Mouse (Mus musculus) CH12.LX (cell line): ENCODE data around the gene Cep41. TPM values are rescaled to one million over a fixed set of nuclear protein-coding genes. Genes with fewer than 3 reads are reported as not detected.

Experiments
- DNase-seq: peaks from one replicate; pipeline ENCODE4 v3.0.0-alpha.2; 2013; ENCODE audit errors: extremely low read depth
- H3K27ac ChIP-seq: 2 replicates; pipeline ENCODE4 v1.5.1; 2012; ENCODE audit warnings: low read depth, mild to moderate bottlenecking, control low read depth, moderate library complexity; ENCODE audit not compliant: insufficient read depth
- H3K27me3 ChIP-seq: replicated peaks from 2 replicates; pipeline ENCODE3; 2012; ENCODE audit warnings: inconsistent platforms
- H3K36me3 ChIP-seq, 2 experiments: replicated peaks in 1 of 2; 2 replicates each; pipeline versions ENCODE3 to v1.6.1; 2012; ENCODE audit warnings: inconsistent platforms in 1 of 2, low read length in 1 of 2, mild to moderate bottlenecking in 1 of 2, mixed read lengths in 1 of 2, moderate library complexity in 1 of 2; ENCODE audit not compliant: control insufficient read depth in 1 of 2, insufficient read depth in 1 of 2
- H3K4me1 ChIP-seq, 2 experiments: 2 replicates each; pipeline ENCODE4 v1.6.1; 2012; ENCODE audit warnings: inconsistent platforms in 1 of 2, moderate library complexity in 1 of 2; ENCODE audit not compliant: insufficient read depth in 2 of 2, control insufficient read depth in 1 of 2
- H3K4me2 ChIP-seq: 2 replicates; pipeline ENCODE4 v1.6.1; 2012; ENCODE audit warnings: low read depth, mild to moderate bottlenecking, control low read depth; ENCODE audit not compliant: poor library complexity, insufficient read depth, severe bottlenecking
- H3K4me3 ChIP-seq, 3 experiments: fragments of 150-350 bp in 1 of 3; sonication (generic) in 1 of 3; replicated peaks in 1 of 3; 2 replicates each; pipeline versions ENCODE3 to v1.5.1; 2011 to 2012; ENCODE audit warnings: low read depth in 2 of 3, low read length in 2 of 3, mild to moderate bottlenecking in 2 of 3, moderate library complexity in 2 of 3, control low read depth in 1 of 3, improper control_type of control experiment in 1 of 3, inconsistent platforms in 1 of 3, mixed read lengths in 1 of 3; ENCODE audit not compliant: poor library complexity in 1 of 3
- H3K79me2 ChIP-seq: replicated peaks from 2 replicates; pipeline ENCODE4 v1.6.1; 2012; ENCODE audit warnings: mild to moderate bottlenecking, moderate library complexity; ENCODE audit not compliant: control insufficient read depth, poor library complexity, insufficient read depth, severe bottlenecking; ENCODE audit errors: extremely low read depth
- H3K9ac ChIP-seq: 2 replicates; pipeline ENCODE4 v1.6.1; 2012; ENCODE audit warnings: low read depth, mild to moderate bottlenecking, control low read depth, moderate library complexity; ENCODE audit not compliant: insufficient read depth
- H3K9me3 ChIP-seq: replicated peaks from 2 replicates; pipeline ENCODE3; 2012; ENCODE audit warnings: low read length, inconsistent platforms, mixed read lengths
- BHLHE40 ChIP-seq: IDR thresholded peaks from 2 replicates; pipeline ENCODE4 v1.6.1; 2011; ENCODE audit warnings: mild to moderate bottlenecking, low read depth, low read length, improper control_type of control experiment
- CHD1 ChIP-seq: IDR thresholded peaks from 2 replicates; pipeline ENCODE4 v1.6.1; 2012; ENCODE audit warnings: low read depth, low read length, improper control_type of control experiment, inconsistent platforms
- CTCF ChIP-seq, 2 experiments: IDR thresholded peaks in 1 of 2; conservative IDR thresholded peaks in 1 of 2; 2 replicates each; pipeline ENCODE4 v1.5.1; 2011 to 2012; ENCODE audit warnings: low read depth in 2 of 2, low read length in 2 of 2, improper control_type of control experiment in 1 of 2, inconsistent platforms in 1 of 2, mild to moderate bottlenecking in 1 of 2, moderate library complexity in 1 of 2
- E2F4 ChIP-seq: IDR thresholded peaks from 2 replicates; pipeline ENCODE4 v1.6.1; 2011; ENCODE audit warnings: low read depth, low read length, improper control_type of control experiment; ENCODE audit not compliant: insufficient replicate concordance
- ELF1 ChIP-seq: IDR thresholded peaks from 2 replicates; pipeline ENCODE4 v1.6.1; 2014; ENCODE audit warnings: low read depth, mild to moderate bottlenecking, inconsistent platforms, low read length, improper control_type of control experiment
- GABPA ChIP-seq: IDR thresholded peaks from 2 replicates; pipeline ENCODE4 v1.6.1; 2012; ENCODE audit warnings: low read depth, low read length, improper control_type of control experiment, inconsistent platforms; ENCODE audit not compliant: insufficient replicate concordance
- IRF4 ChIP-seq: IDR thresholded peaks from 2 replicates; pipeline ENCODE4 v1.6.1; 2014; ENCODE audit warnings: low read depth, mild to moderate bottlenecking, inconsistent platforms, low read length, improper control_type of control experiment
- KAT2A ChIP-seq: IDR thresholded peaks from 2 replicates; pipeline ENCODE4 v1.6.1; 2012; ENCODE audit warnings: low read length, improper control_type of control experiment, inconsistent platforms; ENCODE audit not compliant: insufficient replicate concordance
- MAFK ChIP-seq: IDR thresholded peaks from 2 replicates; pipeline ENCODE4 v1.6.1; 2011; ENCODE audit warnings: low read length, improper control_type of control experiment; ENCODE audit not compliant: insufficient replicate concordance
- MAX ChIP-seq: IDR thresholded peaks from 2 replicates; pipeline ENCODE4 v1.6.1; 2011; ENCODE audit warnings: low read length, improper control_type of control experiment
- MAZ ChIP-seq: IDR thresholded peaks from 2 replicates; pipeline ENCODE4 v1.6.1; 2012; ENCODE audit warnings: low read depth, mild to moderate bottlenecking, inconsistent platforms, low read length, improper control_type of control experiment, moderate library complexity
- MEF2A ChIP-seq: IDR thresholded peaks from 2 replicates; pipeline ENCODE4 v1.6.1; 2014; ENCODE audit warnings: low read depth, mild to moderate bottlenecking, inconsistent platforms, low read length, improper control_type of control experiment, borderline replicate concordance
- MXI1 ChIP-seq: IDR thresholded peaks from 2 replicates; pipeline ENCODE4 v1.6.1; 2011; ENCODE audit warnings: mild to moderate bottlenecking, low read depth, low read length, improper control_type of control experiment
- NELFE ChIP-seq: IDR thresholded peaks from 2 replicates; pipeline ENCODE4 v1.6.1; 2011; ENCODE audit warnings: low read depth, low read length, improper control_type of control experiment
- NRF1 ChIP-seq: IDR thresholded peaks from 2 replicates; pipeline ENCODE4 v1.6.1; 2014; ENCODE audit warnings: low read depth, mild to moderate bottlenecking, inconsistent platforms, low read length, improper control_type of control experiment, moderate library complexity
- PAX5 ChIP-seq: IDR thresholded peaks from 2 replicates; pipeline ENCODE4 v1.6.1; 2012; ENCODE audit warnings: low read length, inconsistent platforms, mixed read lengths
- POLR2AphosphoS2 ChIP-seq: IDR thresholded peaks from 2 replicates; pipeline ENCODE4 v1.6.1; 2011; ENCODE audit warnings: low read depth, low read length, improper control_type of control experiment
- TCF12 ChIP-seq: IDR thresholded peaks from 2 replicates; pipeline ENCODE4 v1.6.1; 2014; ENCODE audit warnings: low read depth, mild to moderate bottlenecking, inconsistent platforms, low read length, improper control_type of control experiment
- UBTF ChIP-seq: IDR thresholded peaks from 2 replicates; pipeline ENCODE4 v1.6.1; 2012; ENCODE audit warnings: low read depth, mild to moderate bottlenecking, inconsistent platforms, low read length, improper control_type of control experiment, moderate library complexity
- USF2 ChIP-seq: conservative IDR thresholded peaks from 2 replicates; pipeline ENCODE4 v1.6.1; 2011; ENCODE audit warnings: low read depth, low read length, improper control_type of control experiment
- ZC3H11A ChIP-seq: IDR thresholded peaks from 2 replicates; pipeline ENCODE4 v1.6.1; 2012; ENCODE audit warnings: low read depth, mild to moderate bottlenecking, inconsistent platforms, low read length, improper control_type of control experiment
- ZKSCAN1 ChIP-seq: IDR thresholded peaks from 2 replicates; pipeline ENCODE4 v1.6.1; 2012; ENCODE audit warnings: low read depth, inconsistent platforms, low read length, improper control_type of control experiment, borderline replicate concordance
- ZMIZ1 ChIP-seq: IDR thresholded peaks from 2 replicates; pipeline ENCODE4 v1.6.1; 2012; ENCODE audit warnings: low read depth, mild to moderate bottlenecking, inconsistent platforms, low read length, improper control_type of control experiment
- dilution Hi-C: fragments of 300-500 bp; cut with MboI; formaldehyde crosslinking; loops from 2 replicates; pipeline ENCODE4 v1.14.3; 2020; ENCODE audit warnings: low sequenced_read_pairs; ENCODE audit not compliant: extremely low pct_unique_long_range_greater_than_20kb, extremely low pct_ligation_motif_present
- in situ Hi-C: fragments of 300-500 bp; cut with MboI; formaldehyde crosslinking; loops from 3 replicates; pipeline ENCODE4 v1.14.3; 2019; ENCODE audit warnings: low sequenced_read_pairs, low pct_ligation_motif_present, low pct_unique_long_range_greater_than_20kb, mixed read lengths
- polyA plus RNA-seq: library from polyadenylated mRNA; unstranded; fragments of >175 nt; gene quantifications from 2 replicates; pipeline ENCODE4 v1.2.1, GENCODE M21; 2012; ENCODE audit warnings: low read depth; ENCODE audit not compliant: insufficient read length
- total RNA-seq, 2 experiments: library from RNA; depleted of rRNA; stranded (reverse); fragments of 300-350 nt in 1 of 2; fragments of >200 nt in 1 of 2; gene quantifications; 2 replicates each; pipeline ENCODE4 v1.2.3; 2012 to 2014

Gene Cep41
- total and polyA plus RNA-seq, 3 experiments = 4.2 to 11.4 (median 8.7) TPM

DNA sequence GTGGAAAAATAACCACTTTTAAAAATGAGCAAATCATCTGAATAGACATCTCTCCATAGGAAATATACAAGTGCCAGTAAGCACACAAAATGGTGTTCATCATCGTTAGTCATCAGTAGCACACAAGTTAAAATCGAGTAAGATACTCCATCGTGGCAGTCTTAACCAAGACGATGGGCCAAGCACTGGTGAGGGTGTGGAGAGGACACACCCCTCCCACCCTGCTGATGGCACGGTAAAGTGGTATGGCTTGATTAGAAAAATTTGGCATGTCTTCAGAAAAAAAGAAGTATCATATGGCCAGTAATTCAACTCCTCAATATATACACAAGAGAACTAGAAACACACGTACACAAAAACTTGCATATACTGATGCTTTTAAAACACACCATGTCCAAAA is 17.0 kb downstream of the Cep41 start:
- no peak for TF ChIP-seq KAT2A
- TF ChIP-seq CTCF (conservative IDR thresholded peaks at IDR 0.05 in 1 of 2, IDR thresholded peaks at IDR 0.05 in 1 of 2; ENCODE audit: low read depth in 2 of 2, low read length in 2 of 2) = no peak
- no peak for TF ChIP-seq USF2
- TF ChIP-seq BHLHE40 = no peak
- TF ChIP-seq MXI1 = no peak
- no peak for TF ChIP-seq E2F4
- TF ChIP-seq GABPA = no peak
- no peak for TF ChIP-seq ZMIZ1
- TF ChIP-seq NELFE = no peak
- dilution Hi-C loops = no loop called here
- Histone ChIP-seq H3K9ac (no peak overlapping the region), H3K9me3 (no peaks in the 10 kb centered on the region), H3K27me3 (no peaks in the 10 kb centered on the region), H3K27ac (no peak overlapping the region), H3K4me1 (peaks cover 4 to 21% of the 10 kb centered on the region in 2 experiments), H3K36me3 (peaks cover 0 to 12% of the 10 kb centered on the region in 2 experiments), H3K79me2 (no peaks in the 10 kb centered on the region), H3K4me2 (no peak overlapping the region), H3K4me3 (no peak overlapping the region)
- in situ Hi-C loops = no loop called here
- DNase-seq = no peak

- no peak for TF ChIP-seq CTCF (conservative IDR thresholded peaks at IDR 0.05 in 1 of 2, IDR thresholded peaks at IDR 0.05 in 1 of 2; ENCODE audit: low read depth in 2 of 2, low read length in 2 of 2)
- no peak for TF ChIP-seq NELFE
- no peak for TF ChIP-seq IRF4
- TF ChIP-seq MAFK = no peak
- no peak for TF ChIP-seq ZC3H11A
- no peak for TF ChIP-seq CHD1
- no peak overlapping the region for H3K9ac ChIP-seq
These were observed 18.2 kb downstream of the Cep41 start for GRCm38 (mm10) chr6:30675281-30675771.

DNA sequence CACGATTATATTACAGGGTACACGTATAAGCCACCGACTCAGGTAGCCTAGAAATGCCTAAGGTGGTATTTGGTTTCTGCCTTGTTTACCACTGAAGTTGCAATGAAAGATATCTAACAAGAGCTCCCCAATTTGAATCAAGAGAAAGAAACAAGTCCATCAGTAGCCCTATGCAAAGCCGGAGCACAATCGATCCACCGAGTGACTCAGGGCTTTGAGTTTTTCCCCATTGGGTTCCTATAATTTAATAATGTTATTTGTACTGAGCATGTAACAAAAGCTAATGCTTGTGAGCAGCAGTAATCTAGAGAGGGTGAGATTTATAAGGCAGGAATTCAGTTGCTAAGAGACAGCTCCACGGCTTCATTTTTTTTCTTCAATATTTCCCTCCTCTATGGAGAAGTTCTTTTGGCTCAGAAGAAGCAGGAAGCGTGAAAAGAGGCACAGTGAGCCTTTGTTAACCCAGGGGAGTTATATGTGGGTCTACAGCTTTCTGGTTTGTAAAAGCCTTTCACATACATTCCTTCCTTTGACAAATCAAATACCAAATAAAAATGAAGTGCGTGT is 18.8 kb downstream of the Cep41 start:
- H3K4me2 ChIP-seq = no peak overlapping the region
- dilution Hi-C loops = no loop called here
- TF ChIP-seq BHLHE40 (no peak), NRF1 (no peak), MAX (no peak), ZKSCAN1 (no peak), MAZ (no peak), ELF1 (no peak), MAFK (no peak), POLR2AphosphoS2 (no peak), MXI1 (no peak), MEF2A (no peak), UBTF (no peak), TCF12 (no peak), ZC3H11A (no peak), PAX5 (no peak)
- TF ChIP-seq, all 38 proteins: peak for 0
- Histone ChIP-seq H3K9me3 (no peaks in the 10 kb centered on the region), H3K27me3 (no peaks in the 10 kb centered on the region), H3K4me3 (no peak overlapping the region), H3K36me3 (peaks cover 0 to 12% of the 10 kb centered on the region in 2 experiments), H3K27ac (no peak overlapping the region), H3K9ac (no peak overlapping the region), H3K4me1 (peaks cover 7 to 19% of the 10 kb centered on the region in 2 experiments), H3K79me2 (no peaks in the 10 kb centered on the region)
- DNase-seq = no peak
- in situ Hi-C loops = no loop called here

More at GRCm38 (mm10) chr6:30675281-30675771, 18.2 kb downstream of the Cep41 start:
- Histone ChIP-seq H3K4me1 (peaks cover 7 to 19% of the 10 kb centered on the region in 2 experiments), H3K4me3 (no peak overlapping the region), H3K79me2 (no peaks in the 10 kb centered on the region), H3K4me2 (no peak overlapping the region), H3K36me3 (peaks cover 0 to 12% of the 10 kb centered on the region in 2 experiments), H3K27ac (no peak overlapping the region), H3K27me3 (no peaks in the 10 kb centered on the region), H3K9me3 (no peaks in the 10 kb centered on the region)
- dilution Hi-C loops (no loop called here), in situ Hi-C loops (no loop called here)
- no peak for DNase-seq
